Mouse (Mus musculus) Patski (cell line): ENCODE measurements around the gene Tgm4. TPM values are rescaled to one million over a fixed set of nuclear protein-coding genes. Genes with fewer than 3 reads are reported as not detected.

Experiments
- ATAC-seq: fragments of 100-300 bp; one replicate; pipeline ENCODE4 v1.8.0; 2021
- CTCF ChIA-PET: fragments of 350-600 bp; sonication (Branson Sonifier 250); formaldehyde crosslinking; loops from one replicate; lab custom pipeline; 2022; ENCODE audit warnings: inconsistent platforms; lab: Charles Lee
- POLR2A ChIA-PET: fragments of 350-600 bp; sonication (Branson Sonifier 250); formaldehyde crosslinking; loops from one replicate; lab custom pipeline; 2022; ENCODE audit warnings: antibody characterized with exemption, inconsistent platforms; lab: Charles Lee
- DNase-seq: peaks from one replicate; pipeline ENCODE4 v3.0.0-alpha.2; 2011; ENCODE audit warnings: low read depth, low spot score
- H3K27me3 ChIP-seq: fragments of 371-371 bp; one replicate; pipeline ENCODE4 v1.5.1; 2021
- CTCF ChIP-seq: fragments of 100-300 bp; IDR thresholded peaks from one replicate; pipeline ENCODE4 v1.5.1; 2021
- in situ Hi-C: fragments of 300-500 bp; cut with MboI; formaldehyde crosslinking; loops from 3 replicates; pipeline ENCODE4 v1.11.1; 2018; ENCODE audit warnings: low pct_unique_long_range_greater_than_20kb, mixed read lengths
- polyA plus RNA-seq: library from polyadenylated mRNA; unstranded; gene quantifications from one replicate; pipeline ENCODE4 v1.2.3, GENCODE M21; 2021

Tgm4 gene
- polyA plus RNA-seq, 1 experiment from 2014 or later: 0.74 TPM

DNA sequence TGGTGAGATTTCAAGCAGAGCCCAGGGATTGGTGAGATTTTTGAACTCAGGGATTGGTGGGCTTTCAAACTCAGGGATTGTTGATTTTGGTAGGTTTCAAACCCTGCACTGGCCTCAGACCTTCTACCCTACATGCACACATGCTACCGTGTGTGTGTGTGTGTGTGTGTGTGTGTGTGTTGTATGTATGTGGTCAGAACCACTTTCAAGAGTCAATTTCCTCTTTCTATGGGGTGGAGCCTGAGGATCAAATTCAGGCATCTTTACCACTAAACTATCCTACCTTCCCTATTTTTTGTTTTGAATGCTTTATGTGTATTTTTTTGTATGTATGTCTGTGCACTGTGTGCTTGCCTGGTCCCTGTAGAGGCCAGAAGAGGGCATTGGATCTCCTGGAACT lies 13.1 kb downstream of the Tgm4 start:
- ATAC-seq (no peak), DNase-seq (no peak)
- in situ Hi-C loops: no loop called here
- CTCF ChIA-PET: no interaction called here
- POLR2A ChIA-PET: interaction anchor here (0.7 kb wide), 1 partner anchor 12 kb away, joined by 3 read pairs; no protein-coding TSS in a partner anchor
- TF ChIP-seq CTCF: no peak
- H3K27me3 ChIP-seq: peaks cover 4% of the 10 kb centered on the region

- no peaks in the 10 kb centered on the region for H3K27me3 ChIP-seq
- ChIA-PET CTCF (no interaction called here), POLR2A (interaction anchor here (1.1 kb wide), 1 partner anchor 10 kb away, joined by 3 read pairs; no protein-coding TSS in a partner anchor)
- DNase-seq: no peak
- in situ Hi-C loops: no loop called here
- no peak for ATAC-seq
- TF ChIP-seq CTCF: peak; percentile 12
These were observed 24.3 kb downstream of the Tgm4 start for GRCm38 (mm10) chr9:123058724-123059292.

DNA sequence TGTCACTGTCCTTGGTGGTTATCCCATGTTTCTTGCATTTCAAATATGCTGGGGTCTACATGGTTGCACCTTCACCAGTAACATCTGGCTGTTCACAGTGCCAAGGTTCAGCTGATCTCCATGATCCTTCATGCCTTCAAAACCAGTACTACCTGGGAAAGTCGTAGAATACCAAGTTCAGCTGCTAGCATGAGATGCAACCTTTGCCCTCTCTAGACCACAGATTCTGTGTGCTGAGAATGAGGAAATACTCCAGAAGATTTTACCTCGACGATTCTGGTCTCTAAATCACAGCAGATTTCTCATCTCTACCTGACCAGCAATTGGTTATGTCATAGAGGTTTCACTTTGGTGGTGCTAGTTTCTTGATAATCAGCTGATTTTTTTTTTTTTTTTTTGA lies 25.6 kb downstream of the Tgm4 start:
- in situ Hi-C loops: no loop called here
- ATAC-seq (no peak), DNase-seq (no peak)
- ChIA-PET POLR2A (interaction anchor here (0.5 kb wide), 1 partner anchor 13 kb away, joined by 3 read pairs; no protein-coding TSS in a partner anchor), CTCF (no interaction called here)
- TF ChIP-seq CTCF: no peak
- H3K27me3 ChIP-seq: no peaks in the 10 kb centered on the region

GRCm38 (mm10) chr9:123079149-123079548 lies 44.6 kb downstream of the Tgm4 start:
- no peak for ATAC-seq
- in situ Hi-C loops: no loop called here
- no peak for TF ChIP-seq CTCF
- no peaks in the 10 kb centered on the region for H3K27me3 ChIP-seq
- ChIA-PET POLR2A (no interaction called here), CTCF (no interaction called here)
- no peak for DNase-seq

DNA sequence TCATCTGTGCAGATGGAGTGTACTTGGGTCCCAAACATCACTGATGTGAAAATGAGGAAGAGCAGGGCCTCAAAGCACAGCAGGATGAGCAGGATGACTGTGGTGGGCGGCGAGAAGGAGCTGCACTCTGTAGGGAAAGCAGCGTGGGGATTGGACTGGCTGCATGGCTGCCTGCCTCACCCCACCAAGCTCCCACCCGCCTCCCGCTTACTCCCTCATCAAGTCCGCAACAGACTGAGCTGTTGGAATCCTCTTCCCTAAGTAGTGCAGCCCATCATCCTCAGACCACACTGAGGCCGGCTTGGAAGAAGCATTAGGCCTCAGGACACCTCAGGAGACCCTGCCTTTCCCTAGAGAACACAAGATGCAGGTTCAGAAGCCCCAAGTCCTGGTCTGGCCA lies 45.8 kb downstream of the Tgm4 start:
- ATAC-seq (no peak), DNase-seq (no peak)
- TF ChIP-seq CTCF: no peak
- ChIA-PET POLR2A (no interaction called here), CTCF (no interaction called here)
- in situ Hi-C loops: no loop called here
- H3K27me3 ChIP-seq: no peaks in the 10 kb centered on the region

- no peak for DNase-seq
- ChIA-PET POLR2A (no interaction called here), CTCF (no interaction called here)
- in situ Hi-C loops: no loop called here
- no peaks in the 10 kb centered on the region for H3K27me3 ChIP-seq
- no peak for TF ChIP-seq CTCF
- no peak for ATAC-seq
These were observed 46.3 kb downstream of the Tgm4 start for GRCm38 (mm10) chr9:123080796-123081195.

DNA sequence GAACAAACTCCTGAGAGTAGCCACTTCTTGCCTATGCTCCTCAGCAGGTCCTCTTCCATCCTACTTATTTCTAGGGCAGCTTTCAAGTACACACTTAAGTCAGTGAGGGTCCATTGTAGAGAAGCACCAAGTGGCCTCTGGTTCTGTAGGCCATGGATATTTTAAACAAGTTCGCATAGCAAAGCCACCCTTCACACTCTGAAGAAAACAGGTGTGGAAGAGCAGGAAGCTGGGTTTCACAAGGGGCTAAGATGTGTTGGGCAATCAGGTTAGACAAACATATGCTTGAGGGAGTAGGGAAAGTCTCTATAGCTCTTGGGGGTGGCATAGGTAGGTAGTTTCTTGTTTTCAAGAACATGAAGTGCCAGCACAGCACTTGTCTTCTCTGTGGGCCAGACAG lies 50.8 kb downstream of the Tgm4 start:
- DNase-seq: no peak
- POLR2A ChIA-PET: interaction anchor here (0.6 kb wide), 1 partner anchor 546 kb away, joined by 4 read pairs; no protein-coding TSS in a partner anchor
- no peak for ATAC-seq
- H3K27me3 ChIP-seq: no peaks in the 10 kb centered on the region
- TF ChIP-seq CTCF: no peak
- CTCF ChIA-PET: no interaction called here
- in situ Hi-C loops: no loop called here

GRCm38 (mm10) chr9:123087558-123087957 lies 53.0 kb downstream of the Tgm4 start:
- ChIA-PET CTCF (interaction anchor here (1.6 kb wide), 1 partner anchor 14 kb away, joined by 4 read pairs; no protein-coding TSS in a partner anchor), POLR2A (interaction anchor here (0.6 to 0.8 kb wide), 2 partner anchors 50 to 63 kb away, joined by 3 to 6 read pairs; no protein-coding TSS in a partner anchor)
- DNase-seq: no peak
- no peak for TF ChIP-seq CTCF
- in situ Hi-C loops: no loop called here
- ATAC-seq: no peak
- H3K27me3 ChIP-seq: no peaks in the 10 kb centered on the region

GRCm38 (mm10) chr9:123090844-123091243 lies 56.3 kb downstream of the Tgm4 start:
- in situ Hi-C loops: no loop called here
- no peaks in the 10 kb centered on the region for H3K27me3 ChIP-seq
- ATAC-seq (no peak), DNase-seq (no peak)
- TF ChIP-seq CTCF: no peak
- CTCF ChIA-PET: no interaction called here
- POLR2A ChIA-PET: no interaction called here

GRCm38 (mm10) chr9:123099631-123100455 lies 65.3 kb downstream of the Tgm4 start:
- in situ Hi-C loops: no loop called here
- no peak for ATAC-seq
- no peak for TF ChIP-seq CTCF
- POLR2A ChIA-PET: interaction anchor here (0.6 kb wide), 1 partner anchor 15 kb away, joined by 5 read pairs; no protein-coding TSS in a partner anchor
- DNase-seq: no peak
- CTCF ChIA-PET: no interaction called here
- no peaks in the 10 kb centered on the region for H3K27me3 ChIP-seq

GRCm38 (mm10) chr9:123103425-123103824 lies 68.9 kb downstream of the Tgm4 start:
- ChIA-PET POLR2A (no interaction called here), CTCF (no interaction called here)
- H3K27me3 ChIP-seq: no peaks in the 10 kb centered on the region
- in situ Hi-C loops: no loop called here
- no peak for TF ChIP-seq CTCF
- DNase-seq (no peak), ATAC-seq (no peak)
